Mouse (Mus musculus) cerebellum, adult 8-10 months (tissue): ENCODE data around the gene Cbr1.

Experiments used
- DNase-seq: peaks from one replicate; pipeline ENCODE4 v3.0.0; 2022

Gene Cbr1

DNA sequence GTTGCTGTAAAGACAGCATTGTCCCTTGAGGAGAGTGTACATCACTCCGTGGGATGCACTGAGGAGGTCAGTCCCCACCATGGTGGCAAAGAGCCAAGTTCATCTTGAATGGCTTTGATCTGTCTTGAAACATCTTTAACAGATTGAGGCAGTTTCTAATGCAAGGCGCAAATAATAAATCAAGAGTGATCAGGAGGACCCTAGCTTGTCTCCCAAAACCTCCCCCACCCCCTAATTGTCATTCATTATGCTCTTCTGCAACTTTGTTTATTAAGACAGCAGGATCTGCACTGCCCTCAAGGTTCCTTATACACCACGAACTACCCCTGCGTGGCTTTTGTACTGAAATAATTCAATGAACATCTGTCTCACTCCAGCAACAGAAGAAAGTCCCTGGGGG is at the start of gene Cbr1:
Gene Cbr1, plus strand, starts transcription at position 301 of the 400 bp plus-strand sequence.
- DNase-seq, result no peak

DNA sequence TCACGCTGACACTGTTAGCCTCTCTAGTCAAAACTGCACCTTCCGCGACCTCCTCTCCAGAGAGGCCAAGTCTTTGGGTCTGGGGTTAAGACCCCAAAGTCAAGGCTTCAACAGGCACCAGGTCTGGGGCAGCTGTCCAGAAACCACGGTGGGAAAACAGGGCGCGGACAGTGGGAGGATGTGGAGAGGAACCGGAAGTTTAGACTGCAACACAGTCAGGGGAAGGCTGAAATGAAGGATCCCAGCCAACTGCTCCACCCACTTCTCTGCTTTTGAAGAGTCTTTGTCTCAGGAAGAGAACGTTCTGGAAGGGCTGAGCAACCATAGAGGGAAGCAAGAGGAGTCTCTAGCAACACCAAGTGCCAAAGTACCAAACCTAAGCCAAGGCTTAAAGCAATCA is 48.0 kb upstream of the Cbr1 start:
- no peak for DNase-seq

DNA sequence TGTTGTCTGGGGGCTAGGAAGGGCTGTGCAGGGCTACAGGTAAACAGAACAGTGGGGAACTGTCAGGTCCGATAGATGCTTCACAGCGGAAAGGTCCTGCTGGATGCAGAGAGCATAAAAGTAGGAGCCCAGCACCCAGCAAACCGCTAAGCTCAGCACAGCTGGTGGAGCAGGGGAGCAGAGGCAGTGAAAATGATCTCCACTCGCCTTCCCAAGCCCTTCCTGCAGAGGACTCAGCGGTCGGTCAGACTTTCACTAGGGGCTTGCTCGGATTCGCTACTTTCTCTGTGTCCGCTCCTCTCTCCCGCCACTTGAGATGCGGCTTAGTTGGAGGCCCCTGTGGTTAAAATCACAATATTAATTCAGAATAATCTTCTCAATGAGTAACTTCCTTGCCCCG is 47.2 kb upstream of the Cbr1 start:
- DNase-seq, result no peak

DNA sequence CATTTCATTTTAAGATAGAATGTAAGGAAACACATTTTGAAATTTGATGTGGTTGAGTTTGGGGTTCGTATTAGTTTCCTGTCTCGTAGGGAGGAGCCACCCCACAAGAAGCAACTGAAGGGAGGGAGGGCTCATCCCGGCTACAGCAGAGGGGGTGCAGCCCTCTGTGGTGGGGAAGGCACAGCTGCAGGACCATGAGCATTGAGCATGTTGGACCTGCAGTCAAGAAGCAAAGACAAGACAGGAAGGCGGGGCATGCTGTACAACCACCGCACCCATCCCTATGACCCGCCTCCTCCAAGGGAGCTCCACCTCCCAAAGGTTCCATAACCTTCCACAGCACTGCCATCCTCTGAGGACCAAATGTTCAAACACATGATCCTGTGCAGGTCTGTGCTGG is 33.3 kb upstream of the Cbr1 start:
- no peak for DNase-seq

DNA sequence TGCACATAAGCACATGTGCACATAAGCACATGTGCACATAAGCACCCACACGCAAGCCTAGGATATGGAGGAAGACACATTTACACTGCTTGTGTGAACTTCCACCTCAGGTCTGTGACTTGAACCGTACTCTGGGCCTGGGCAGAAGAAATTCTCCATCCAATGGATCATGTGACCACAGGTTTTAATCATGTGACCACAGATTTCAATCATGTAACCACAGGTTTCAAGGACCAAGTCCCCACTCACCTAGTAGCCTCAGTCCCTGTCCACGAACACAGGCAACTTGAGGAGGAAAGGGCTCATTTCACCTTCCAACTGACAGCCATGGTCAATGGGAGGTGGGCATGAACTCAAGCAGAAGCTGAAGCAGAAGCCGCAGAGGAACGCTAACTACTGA is 32.2 kb upstream of the Cbr1 start:
- no peak for DNase-seq

DNA sequence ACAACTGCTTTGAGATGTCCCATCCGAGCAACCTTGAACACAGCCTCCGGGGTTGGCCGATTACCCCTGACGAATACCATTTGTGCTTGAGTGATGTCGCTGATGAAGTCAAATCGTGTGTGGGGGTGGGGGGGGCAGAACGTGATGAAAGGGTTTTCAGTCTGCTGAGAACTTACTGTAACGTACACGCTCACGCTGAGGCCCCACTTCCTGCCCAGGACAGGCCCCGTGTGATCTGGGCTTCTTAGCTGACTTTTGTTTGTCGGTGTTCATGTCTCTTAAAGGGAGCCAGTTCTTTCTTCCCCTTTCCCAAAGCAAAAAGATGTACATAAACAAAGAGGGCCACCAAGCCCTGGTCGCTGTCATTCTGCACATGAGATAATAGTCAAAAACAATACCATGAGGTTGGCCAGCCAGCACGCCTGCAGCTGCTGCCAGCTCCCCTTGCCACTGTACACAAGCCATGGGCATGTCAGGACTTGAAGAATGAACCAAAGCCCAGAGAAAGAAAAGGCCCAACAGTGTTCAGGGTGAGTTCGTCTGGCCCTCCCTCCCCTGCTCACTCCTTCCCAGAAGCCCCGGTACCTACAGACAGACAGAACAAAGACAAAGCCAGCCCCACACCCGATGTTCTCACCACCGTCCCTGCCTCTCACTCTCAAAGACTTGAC is 31.0 kb upstream of the Cbr1 start:
- no peak for DNase-seq

DNA sequence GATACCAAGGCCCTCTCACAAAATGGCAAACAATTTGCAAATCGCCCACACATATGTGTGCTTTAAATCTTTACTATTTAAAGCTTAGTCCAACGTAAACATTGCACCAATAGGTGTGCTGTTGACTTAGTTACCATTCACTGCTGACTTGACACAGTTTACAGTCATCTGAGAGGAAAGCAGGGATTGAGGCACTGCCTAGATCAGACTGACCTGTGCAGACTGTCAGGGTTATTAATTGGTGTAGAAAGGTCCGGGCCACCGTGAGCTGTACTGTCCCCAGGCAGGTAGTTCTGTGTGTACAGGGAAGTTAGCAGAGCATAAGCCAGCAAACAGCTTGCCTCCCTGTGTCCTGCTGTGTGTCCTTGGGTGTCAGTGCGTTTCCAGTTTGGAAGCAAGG is 30.1 kb upstream of the Cbr1 start:
- DNase-seq, result no peak

DNA sequence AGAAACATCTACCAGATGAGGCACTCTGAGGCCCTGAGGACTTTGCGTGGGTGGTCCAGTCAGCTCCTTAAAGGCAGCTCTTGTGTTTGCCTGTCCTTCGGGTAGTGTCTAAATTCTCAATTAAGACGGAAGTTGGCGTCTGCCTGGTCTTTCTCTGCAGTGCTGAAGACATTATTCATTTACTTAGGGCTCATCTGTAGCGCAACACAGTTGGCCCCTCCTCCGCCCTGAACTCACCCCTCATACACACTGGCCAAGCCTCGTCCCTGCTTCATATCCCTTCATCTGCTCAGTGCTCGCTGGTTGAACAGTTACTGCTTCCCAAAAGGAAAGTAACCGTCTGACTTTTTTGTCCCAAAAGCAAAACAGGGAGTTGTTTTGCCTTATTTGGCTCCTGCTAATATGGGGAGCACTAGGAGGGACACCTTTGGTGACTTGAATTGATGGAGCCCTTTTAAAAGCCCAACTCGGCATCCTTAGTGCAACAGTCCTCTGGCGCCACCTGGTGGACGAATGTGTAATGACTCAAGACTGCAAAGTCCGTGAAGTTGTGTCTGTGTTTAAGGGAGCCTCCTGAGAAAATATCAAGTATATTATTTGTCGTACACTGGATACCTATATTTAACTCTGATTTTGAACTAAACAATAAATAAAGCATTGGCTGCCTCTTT is 29.1 kb upstream of the Cbr1 start:
- peak; percentile 75 for DNase-seq

DNA sequence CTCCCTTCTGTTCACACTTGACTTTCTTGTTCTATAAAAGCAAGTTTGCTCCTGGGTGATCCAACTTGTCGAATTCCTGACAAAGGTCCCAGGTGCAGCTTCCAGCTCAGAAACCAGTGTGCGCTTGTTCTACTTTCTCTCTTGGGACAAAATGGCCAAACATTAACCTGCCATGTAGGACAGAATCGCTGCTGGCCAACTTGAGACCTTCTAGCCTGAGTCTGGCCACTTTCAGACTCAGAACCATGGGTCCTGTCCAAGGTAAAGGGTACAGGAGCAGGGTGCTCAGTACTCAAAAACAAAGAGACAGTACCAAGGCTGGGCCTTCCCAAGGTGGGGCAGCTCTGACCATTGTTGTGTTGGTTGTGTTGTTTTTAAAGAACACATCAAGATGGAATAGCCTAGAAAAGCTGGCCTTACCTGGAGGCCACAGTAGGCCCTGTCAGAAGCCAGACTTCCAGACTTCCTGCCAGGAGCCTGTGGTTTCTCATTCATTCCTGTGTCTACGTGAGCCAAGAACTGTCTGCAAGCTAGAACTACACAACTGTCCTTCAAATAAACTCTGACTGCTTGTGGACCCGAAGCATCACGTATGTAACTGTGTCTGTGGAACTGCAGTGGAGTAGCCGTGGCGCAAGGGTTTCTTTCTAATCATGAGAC is 27.2 kb upstream of the Cbr1 start:
- DNase-seq, result no peak

DNA sequence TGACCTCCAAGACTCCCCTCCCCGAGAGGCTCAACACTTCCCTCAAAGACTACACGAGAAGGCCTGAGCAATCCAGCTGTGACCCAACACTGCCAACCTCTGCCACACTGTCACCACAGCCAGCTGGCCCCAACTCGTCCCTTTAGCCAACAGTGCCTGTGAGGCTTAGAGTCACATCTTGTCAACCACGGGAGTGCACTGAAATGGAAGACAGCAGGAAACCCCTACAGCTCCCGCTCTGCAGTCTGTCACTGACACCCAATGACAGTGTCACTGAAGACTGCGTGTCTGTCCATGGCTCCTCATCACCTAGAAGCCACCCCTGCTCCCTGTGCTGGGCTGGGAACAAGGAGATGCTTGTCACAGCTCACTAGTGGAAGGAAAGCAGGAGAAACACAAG is 24.5 kb upstream of the Cbr1 start:
- DNase-seq, result no peak

DNA sequence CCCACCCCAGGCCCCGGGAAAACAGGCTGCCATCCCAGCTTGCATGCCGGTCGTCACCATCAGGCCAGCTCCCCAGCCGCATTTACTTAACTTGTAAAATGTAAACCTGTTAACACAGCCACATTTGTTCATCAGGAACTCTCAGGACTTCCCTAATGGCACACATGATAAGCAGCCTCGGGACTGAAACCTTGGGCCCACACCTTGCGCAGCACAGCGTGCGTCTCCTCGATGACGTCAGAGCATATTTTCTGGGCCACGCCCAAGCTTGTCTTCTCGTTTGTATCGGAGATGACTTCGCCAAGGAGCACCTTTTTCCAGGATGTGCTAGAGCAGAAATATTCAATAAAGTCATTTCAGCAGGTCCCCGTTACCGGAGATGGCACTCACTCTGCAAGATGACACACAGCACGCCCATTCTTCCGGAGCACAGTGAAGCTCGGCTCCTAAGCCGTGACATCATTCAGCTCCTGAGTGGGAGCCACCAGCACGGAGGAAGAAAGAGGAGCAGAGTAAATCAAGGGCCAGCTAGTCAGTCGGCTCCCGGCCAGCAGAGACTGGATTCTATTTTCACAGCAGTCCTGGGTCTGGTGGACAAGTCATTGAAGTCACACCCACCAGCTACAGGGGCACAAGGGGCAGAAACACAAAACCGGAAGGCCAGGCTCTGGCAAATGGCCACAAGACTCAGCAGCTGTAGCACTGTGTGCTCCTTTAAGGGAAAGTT is 20.5 kb upstream of the Cbr1 start:
- DNase-seq, result no peak

DNA sequence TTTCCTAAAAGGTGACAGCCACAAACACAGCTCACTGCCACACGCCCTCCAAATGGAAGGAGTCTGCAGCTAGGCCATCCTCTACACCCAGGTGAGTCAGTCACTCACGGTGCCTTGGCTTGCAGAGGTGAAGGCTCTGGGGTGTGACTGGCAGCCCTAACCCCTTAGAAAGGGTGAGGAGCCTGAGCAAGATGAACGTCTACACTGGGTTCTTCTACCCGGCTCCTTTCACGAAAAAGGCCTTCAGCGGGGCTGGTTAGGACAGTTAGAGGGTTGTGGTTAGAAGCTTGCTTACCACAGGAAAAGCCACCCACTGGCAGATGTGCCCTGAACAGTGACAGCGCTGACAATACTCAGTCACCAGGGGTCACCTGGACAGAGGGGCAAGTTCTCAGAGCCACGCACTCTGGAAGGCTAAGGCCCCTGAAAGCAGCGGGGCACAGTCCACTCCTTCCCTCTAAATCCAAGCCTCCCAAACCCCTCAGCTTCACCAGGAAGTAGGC is 19.9 kb upstream of the Cbr1 start:
- no peak for DNase-seq

DNA sequence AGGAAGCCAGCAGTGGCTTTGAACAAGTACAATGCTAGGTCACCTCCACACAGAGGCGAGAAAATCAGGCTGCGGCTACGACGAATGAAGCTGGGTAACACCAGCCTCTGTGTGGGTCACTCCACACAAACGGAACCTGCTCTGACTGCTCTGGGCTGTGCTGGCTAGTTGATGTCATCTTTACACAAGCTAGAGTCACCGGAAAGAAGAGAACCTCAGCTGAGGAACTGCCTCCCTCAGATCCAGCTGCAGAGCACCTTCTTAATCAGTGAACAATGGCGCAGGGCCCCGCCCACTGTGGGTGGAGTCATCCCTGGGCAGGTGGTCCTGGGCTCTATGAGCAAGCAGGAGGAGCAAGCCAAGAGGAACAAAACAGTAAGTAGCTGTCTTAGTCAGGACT is 19.3 kb upstream of the Cbr1 start:
- DNase-seq, result no peak

DNA sequence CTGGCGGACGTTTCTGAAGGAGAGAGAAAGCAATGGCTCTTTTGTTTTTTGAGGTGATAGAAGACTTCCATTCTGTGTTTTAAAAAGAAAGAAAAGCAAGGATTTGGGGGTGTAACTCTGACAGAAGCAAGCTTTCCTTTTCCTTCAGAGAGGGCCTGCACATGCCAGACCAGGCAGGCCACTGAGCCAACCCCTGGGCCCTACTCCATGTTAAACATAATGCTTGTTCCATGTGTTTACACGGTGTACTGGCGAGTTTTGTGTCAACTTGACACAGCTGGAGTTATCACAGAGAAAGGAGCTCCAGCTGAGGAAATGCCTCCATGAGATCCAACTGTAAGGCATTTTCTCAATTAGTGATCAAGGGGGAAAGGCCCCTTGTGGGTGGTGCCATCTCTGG is 17.4 kb upstream of the Cbr1 start:
- no peak for DNase-seq

DNA sequence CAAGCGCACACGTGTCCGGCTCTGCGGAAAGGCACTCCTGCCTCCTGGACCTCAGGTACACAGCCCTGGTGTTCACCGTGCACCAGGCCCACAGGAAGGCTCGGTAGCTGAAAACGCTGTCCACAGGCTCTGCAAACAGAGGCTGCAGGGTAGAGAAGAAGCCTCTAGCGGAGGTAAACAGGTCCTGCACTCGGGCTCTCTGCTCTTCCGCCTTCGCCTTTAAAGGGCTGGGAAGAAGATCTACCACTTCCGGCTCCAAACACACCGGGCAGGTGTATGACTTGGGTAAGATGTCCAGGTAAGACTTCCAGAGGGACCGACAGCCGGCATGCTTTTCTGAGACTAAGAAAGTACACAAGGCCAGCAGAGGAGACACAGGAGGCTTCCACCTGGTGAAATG is 14.7 kb upstream of the Cbr1 start:
- no peak for DNase-seq

DNA sequence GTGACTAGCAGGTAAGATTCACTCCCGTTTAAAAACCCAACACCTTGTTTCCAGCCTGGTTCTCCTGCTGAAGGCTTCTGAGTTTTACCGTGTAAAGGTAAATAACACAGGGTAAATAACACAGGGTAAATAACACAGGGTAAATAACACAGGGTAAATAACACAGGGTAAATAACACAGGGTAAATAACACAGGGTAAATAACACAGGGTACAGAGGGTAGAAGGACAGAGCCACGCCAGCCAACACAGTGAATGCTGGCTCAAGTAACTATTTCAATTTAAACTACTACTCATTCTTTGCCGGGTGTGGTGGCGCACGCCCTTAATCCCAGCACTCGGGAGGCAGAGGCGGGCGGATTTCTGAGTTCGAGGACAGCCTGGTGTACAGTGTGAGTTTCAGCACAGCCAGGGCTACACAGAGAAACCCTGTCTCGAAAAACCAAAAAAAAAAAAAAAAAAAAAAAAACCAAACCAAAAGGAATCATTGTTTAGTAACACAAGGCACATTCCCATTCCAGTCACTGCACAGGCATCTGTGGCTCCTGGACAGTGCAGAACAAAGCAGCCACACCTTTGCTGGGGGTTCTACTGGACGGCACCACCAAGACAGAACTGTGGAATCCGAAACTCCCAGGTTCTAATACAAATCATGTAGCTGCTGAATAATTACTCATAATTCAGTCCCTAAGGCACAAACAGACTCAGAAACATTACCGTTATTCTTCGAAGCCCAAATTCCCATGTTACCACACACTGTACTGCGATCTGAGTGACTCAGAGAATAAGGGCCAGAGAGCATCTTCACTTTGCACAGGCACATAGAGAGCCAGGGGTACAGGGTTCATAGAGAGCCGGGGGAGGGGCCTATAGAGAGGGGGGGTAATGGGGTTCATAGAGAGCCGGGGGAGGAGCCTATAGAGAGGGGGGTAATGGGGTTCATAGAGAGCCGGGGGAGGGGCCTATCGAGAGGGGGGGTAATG is 13.9 kb upstream of the Cbr1 start:
- DNase-seq, result no peak

DNA sequence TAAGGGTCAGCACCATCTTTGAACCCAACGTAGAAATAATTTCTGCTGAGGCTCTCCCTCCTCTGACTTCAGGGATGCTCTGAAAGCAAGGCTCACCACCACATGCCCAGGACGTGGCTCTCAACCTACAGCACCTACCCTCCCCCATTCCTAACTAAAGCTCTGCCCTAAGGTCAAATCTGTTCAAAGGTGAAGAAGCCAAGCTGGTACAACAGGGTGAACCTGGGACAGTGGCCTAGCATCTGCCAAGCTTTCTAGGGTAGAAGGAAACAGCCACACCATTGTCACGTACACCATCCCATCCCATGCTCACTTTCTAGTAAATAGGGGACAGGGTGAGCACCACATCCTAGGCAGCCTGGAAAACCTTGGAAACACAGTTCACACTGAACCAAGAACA is 12.9 kb upstream of the Cbr1 start:
- no peak for DNase-seq

DNA sequence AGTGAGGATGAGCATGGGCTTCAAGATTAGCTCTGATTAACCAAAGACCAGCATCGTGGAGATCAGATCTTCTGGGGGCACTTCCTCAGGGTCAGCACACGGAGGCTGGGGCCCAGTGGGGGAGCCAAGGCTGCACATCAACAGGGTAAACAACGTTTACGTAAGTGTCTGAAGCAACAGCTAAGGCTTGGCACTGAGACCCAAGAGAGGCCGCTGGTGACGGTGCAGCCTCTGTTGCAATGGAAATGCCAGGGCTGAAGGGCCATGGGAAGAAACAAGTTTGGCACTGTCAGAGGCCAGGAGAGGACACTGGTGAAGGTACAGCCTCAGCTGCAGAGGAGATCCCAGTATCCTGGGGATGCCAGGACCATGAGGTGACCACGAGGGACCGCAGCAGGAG is 12.2 kb upstream of the Cbr1 start:
- DNase-seq, result no peak

DNA sequence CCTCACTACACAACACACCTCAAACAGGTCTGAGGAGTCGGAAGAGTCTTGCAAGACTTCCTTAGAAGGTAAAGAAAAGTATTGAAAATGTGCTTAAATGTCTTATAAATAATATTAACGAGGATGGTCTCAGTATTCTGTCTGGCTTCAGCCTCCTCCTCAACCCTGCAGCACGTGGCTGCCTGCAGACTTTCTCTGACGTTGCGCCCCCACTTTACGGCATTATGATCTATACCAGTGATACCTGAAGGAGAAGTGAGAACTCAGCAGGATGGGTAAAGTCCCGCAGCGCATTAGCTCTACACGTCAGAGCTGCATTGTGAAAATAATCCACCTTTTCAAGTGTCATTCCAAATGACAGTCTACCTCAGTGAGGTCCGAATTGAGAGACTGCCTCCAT is 11.2 kb upstream of the Cbr1 start:
- no peak for DNase-seq

DNA sequence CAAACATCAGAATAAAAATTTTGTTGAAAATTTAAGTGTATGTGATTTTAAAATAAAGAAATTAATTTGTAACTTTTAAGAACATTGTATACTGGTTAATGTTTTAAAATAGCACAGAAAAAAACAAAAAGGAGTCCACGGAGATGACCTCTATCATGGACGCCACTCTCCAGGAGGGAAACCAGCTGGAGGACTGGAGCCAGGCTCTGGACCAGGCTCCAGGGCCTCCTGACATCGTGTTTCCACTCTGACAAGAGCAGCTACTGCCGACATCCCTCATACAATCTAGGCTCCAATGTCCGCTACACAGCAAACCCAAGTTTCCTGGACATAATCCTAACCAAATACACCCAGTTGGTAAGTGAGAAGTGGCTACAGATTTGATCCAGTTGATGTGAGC is 9.9 kb upstream of the Cbr1 start:
- DNase-seq, result no peak

DNA sequence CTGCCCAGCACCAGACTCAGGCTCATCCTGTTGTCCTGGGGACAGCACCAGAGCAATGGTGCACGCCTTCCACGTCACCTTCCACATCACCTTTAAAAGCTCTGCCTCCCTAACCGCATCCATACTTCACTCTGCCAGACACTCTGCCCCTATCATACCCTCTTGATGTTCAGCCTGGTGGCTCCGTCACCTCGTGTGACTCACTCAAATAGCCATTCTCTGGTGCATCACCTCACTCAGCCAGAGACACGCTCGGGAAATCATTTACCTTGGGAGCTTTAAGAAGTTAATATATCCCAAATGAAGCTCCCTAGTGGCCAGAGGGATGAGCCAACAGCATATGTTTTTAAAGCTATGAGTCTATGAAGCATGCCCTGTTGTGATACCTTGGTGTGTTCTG is 8.8 kb upstream of the Cbr1 start:
- DNase-seq, result no peak

DNA sequence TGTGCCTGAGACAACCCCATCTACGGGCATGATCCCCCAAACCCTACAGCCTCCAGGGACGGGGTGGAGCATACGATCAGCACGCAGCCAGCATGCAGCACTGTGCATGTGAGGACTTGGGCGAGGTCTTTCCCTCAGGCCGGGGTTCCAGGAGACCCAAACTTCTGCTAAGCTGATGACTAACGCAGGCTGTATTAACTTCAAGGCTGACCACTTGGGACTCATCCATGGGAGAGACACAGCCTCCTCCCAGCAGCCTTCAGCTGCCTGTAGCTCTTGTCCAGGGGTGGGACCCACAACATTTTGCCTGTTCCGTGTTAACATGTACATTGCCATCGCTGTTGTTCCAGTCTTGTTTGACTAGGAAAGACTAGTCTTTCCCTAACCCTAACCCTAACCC is 8.1 kb upstream of the Cbr1 start:
- no peak for DNase-seq
